Mouse (Mus musculus): ENCODE measurements at regions not wholly inside any gene's neighbourhood (a gene's known extent, or its start where the extent isn't known, plus 50 kb on each side); places are given as distances from the start of the nearest gene placed in this dataset.

- no peak for DNase-seq (ENCODE audit: low spot score)
Observed at GRCm38 (mm10) chr10:53434376-53435171, 54.8 kb upstream of the Cep85l start.

- DNase-seq (ENCODE audit: low spot score): no peak
Observed at GRCm38 (mm10) chr10:53432794-53433193, 53.0 kb upstream of the Cep85l start.

- DNase-seq (ENCODE audit: low spot score): no peak
Observed at GRCm38 (mm10) chr10:53429539-53430344, 50.0 kb upstream of the Cep85l start.

Data from T-cell, adult 2 months (primary cell).